Mouse (Mus musculus) thymus, adult 2 months (tissue): ENCODE results near the gene Tfpt.

Source experiments
- CTCF ChIP-seq: fragments of 200-500 bp; IDR thresholded peaks from 2 replicates; pipeline ENCODE4 v1.5.1; 2012; ENCODE audit warnings: mild to moderate bottlenecking, control low read depth, low read length, moderate library complexity, borderline replicate concordance; ENCODE audit not compliant: control insufficient read depth, poor library complexity, insufficient read depth; ENCODE audit errors: extremely low read depth
- POLR2A ChIP-seq: fragments of 200-500 bp; IDR thresholded peaks from 2 replicates; pipeline ENCODE4 v1.6.1; 2012; ENCODE audit warnings: mild to moderate bottlenecking, low read length, control low read depth, moderate library complexity; ENCODE audit not compliant: control insufficient read depth, poor library complexity, insufficient read depth; ENCODE audit errors: extremely low read depth

DNA sequence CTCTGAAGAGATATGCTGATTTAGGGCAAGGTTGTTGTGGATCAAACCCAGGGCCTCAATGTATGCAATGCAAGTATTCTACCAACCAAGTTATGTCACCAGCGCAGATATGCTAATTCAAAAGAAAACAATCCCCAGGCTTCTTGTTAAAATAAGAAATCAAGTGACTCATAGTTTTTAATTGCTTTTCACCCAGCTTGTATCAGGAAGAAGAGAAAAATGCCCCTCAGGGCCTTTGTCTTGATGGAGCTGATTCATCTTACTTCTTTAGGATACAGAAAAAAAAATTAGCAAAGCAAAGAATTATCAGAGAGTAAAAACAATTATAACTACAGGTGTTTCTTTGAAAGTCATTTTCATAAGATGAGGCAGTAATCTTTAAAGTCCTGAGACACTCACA, 42.4 kb downstream of the Tfpt start:
- TF ChIP-seq CTCF (no peak), POLR2A (no peak)
